Mouse (Mus musculus) neural tube, embryonic 14.5 days (tissue): Measurements from ENCODE around the gene Ak3. TPM values are rescaled to one million over a fixed set of nuclear protein-coding genes. Genes with fewer than 3 reads are reported as not detected.

ENCODE experiments used
- ATAC-seq: fragments of 200-750 bp; cut with Nextera tagmentation; 2 replicates; pipeline ENCODE4 v1.8.0; 2017; ENCODE audit warnings: low read depth, mild to moderate bottlenecking, moderate TSS enrichment, moderate library complexity
- H3K27ac ChIP-seq: fragments of 300-500 bp; sonication (generic); 2 replicates; pipeline ENCODE4 v1.5.1; 2014; ENCODE audit warnings: low read depth, mild to moderate bottlenecking, control low read depth, low read length, moderate library complexity, mixed read lengths
- H3K27me3 ChIP-seq: fragments of 300-500 bp; sonication (generic); 2 replicates; pipeline ENCODE4 v1.6.1; 2014; ENCODE audit warnings: low read length; ENCODE audit not compliant: control insufficient read depth, insufficient read depth
- H3K36me3 ChIP-seq: fragments of 300-500 bp; sonication (generic); 2 replicates; pipeline ENCODE4 v1.6.1; 2014; ENCODE audit warnings: low read length, mixed read lengths; ENCODE audit not compliant: control insufficient read depth, insufficient read depth
- H3K4me1 ChIP-seq: fragments of 300-500 bp; sonication (generic); 2 replicates; pipeline ENCODE4 v1.6.1; 2014; ENCODE audit warnings: low read length; ENCODE audit not compliant: control insufficient read depth, insufficient read depth
- H3K4me2 ChIP-seq: fragments of 300-500 bp; sonication (generic); 2 replicates; pipeline ENCODE4 v1.6.1; 2014; ENCODE audit warnings: mild to moderate bottlenecking, low read depth, low read length, control low read depth
- H3K4me3 ChIP-seq: fragments of 300-500 bp; sonication (generic); 2 replicates; pipeline ENCODE4 v1.5.1; 2014; ENCODE audit warnings: low read depth, low read length, control low read depth, mixed read lengths
- H3K9ac ChIP-seq: fragments of 300-500 bp; sonication (generic); replicated peaks from 2 replicates; pipeline ENCODE4 v1.6.1; 2014; ENCODE audit warnings: low read depth, mild to moderate bottlenecking, control low read depth, low read length, mixed read lengths
- H3K9me3 ChIP-seq: fragments of 300-500 bp; sonication (generic); 2 replicates; pipeline ENCODE4 v1.6.1; 2016; ENCODE audit warnings: low read length; ENCODE audit not compliant: control insufficient read depth
- WGBS: fragments of 180-500 bp; shearing (Covaris S2); extraction: QIAGEN DNeasy Blood & Tissue Kit; methylation state at CpG from one replicate; pipeline ENCODE4 v1.1.7; 2014; 5-methylcytosine and 5-hydroxymethylcytosine counted together
- polyA plus RNA-seq: library from polyadenylated mRNA; unstranded; fragments of >200 nt; fragmentation: Nextera tagmentation; extraction: Ambion mirVana; gene quantifications from 2 replicates; pipeline ENCODE4 v1.2.1, GENCODE M21; 2014

Ak3 gene
- polyA plus RNA-seq, 1 experiment from 2014 or later, result 73.0 TPM

DNA sequence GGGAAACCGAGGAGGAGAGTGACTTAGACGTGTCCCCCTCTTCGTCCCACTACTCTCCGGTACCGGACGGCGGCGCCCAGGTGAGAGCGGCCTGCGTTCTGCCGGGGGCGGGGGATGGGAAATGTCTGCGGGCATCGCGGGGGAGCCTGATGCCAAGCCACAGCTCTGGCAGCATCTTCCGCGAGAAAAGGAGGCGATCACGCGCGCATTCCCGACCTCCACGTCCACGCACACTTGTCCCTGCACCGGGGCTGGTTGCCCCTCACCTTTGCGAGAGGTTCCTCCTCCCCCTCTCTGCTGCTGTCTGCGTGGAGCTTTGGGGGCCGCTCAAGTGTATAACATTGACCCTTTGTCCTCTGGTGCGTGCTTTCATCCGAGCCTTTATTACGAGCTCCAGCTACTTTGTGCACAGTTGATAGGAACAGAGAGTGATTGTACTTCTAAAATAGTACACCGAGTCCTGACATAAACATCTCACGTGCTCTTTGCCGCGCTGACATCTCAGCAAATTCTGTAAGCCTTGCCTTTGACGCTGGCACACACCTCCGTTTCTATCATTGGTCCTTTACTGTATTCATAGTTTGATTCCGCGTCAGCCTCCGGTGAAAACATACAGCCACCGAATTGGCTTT, 57.1 kb downstream of the Ak3 start:
- WGBS, result 1% methylated on average over 39 of the region's 41 CpGs
- peaks cover 11% of the 10 kb centered on the region for H3K4me1 ChIP-seq
- H3K9ac ChIP-seq, result peak overlapping the region; percentile 82
- peak overlapping the region; percentile 81 for H3K27ac ChIP-seq
- H3K4me2 ChIP-seq, result peak overlapping the region; percentile 75
- H3K36me3 ChIP-seq, result peaks cover 9% of the 10 kb centered on the region; the same call in 1 of the 2 replicates
- no peaks in the 10 kb centered on the region for H3K27me3 ChIP-seq
- H3K9me3 ChIP-seq, result no peaks in the 10 kb centered on the region
- peak overlapping the region; percentile 66 for H3K4me3 ChIP-seq
- ATAC-seq, result peak; percentile 67; the same call in 1 of the 2 replicates

DNA sequence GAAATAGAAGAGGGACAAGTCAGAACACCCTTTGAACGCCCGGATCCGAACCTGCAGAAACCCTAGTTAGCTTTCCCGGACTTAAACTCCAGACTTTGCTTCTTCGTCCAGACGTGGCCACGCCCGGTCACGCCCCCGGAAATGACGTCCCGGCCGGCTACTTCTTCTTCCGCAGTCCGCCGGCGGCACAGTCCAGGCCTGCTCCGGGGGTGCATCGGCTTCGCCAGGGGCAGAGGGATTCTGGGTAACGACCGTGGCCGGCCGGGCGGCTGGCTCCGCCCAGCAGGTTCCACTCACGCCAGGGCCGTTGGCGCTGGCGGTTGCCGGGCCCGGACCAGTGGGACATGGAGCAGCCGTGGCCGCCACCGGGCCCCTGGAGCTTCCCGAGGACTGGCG, 57.6 kb downstream of the Ak3 start, which contains the start of gene Cdc37l1:
Cdc37l1 (plus strand) TSS at position 159 of the 396 bp plus-strand sequence.
- ATAC-seq, result peak; percentile 97
- Histone ChIP-seq H3K4me1 (peaks cover 11% of the 10 kb centered on the region), H3K4me2 (peak within 1 kb of the TSS; percentile 75), H3K9me3 (no peaks in the 10 kb centered on the region), H3K9ac (peak within 1 kb of the TSS; percentile 82), H3K27me3 (no peaks in the 10 kb centered on the region), H3K4me3 (peak within 1 kb of the TSS; percentile 66), H3K27ac (peak within 1 kb of the TSS; percentile 81), H3K36me3 (peaks cover 7% of the 10 kb centered on the region; the same call in 1 of the 2 replicates)
- WGBS, result under 1% methylated on average over 37 of the region's 37 CpGs

DNA sequence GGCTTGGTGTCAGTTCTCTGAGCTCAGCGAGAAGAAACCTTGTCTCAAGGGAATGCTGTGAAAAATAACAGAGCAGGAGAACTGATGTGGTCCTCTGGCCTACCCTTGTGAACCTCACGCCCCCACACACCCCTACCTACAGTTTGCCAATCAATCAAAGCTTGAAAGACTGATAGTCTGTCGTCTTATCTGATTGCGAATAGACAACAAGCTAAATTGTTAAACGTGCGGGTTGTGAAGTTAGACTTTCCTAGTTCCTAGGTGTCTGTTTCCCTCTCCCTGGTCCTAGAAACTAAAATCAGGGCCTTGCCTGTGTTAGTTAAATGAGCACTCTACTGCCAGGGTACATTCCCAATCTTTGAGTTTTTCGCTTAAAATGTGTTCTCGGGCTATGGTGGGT, 58.2 kb downstream of the Ak3 start:
- 74% methylated on average over 8 of the region's 8 CpGs for WGBS
- Histone ChIP-seq H3K36me3 (peaks cover 2% of the 10 kb centered on the region; the same call in 1 of the 2 replicates), H3K4me2 (peak overlapping the region; percentile 75), H3K9ac (no peak overlapping the region; the same call in 1 of the 2 replicates), H3K9me3 (no peaks in the 10 kb centered on the region), H3K4me3 (peak overlapping the region; percentile 66), H3K4me1 (peaks cover 11% of the 10 kb centered on the region), H3K27me3 (no peaks in the 10 kb centered on the region), H3K27ac (no peak overlapping the region)
- no peak for ATAC-seq

GRCm38 (mm10) chr19:28982617-28983016, 65.1 kb downstream of the Ak3 start:
- H3K4me1 ChIP-seq, result no peaks in the 10 kb centered on the region
- H3K36me3 ChIP-seq, result no peaks in the 10 kb centered on the region
- no peaks in the 10 kb centered on the region for H3K27me3 ChIP-seq
- 85% methylated on average over 7 of the region's 7 CpGs for WGBS
- H3K9ac ChIP-seq, result no peak overlapping the region
- H3K27ac ChIP-seq, result no peak overlapping the region
- no peak for ATAC-seq
- H3K4me2 ChIP-seq, result no peak overlapping the region
- no peak overlapping the region for H3K4me3 ChIP-seq
- H3K9me3 ChIP-seq, result no peaks in the 10 kb centered on the region

DNA sequence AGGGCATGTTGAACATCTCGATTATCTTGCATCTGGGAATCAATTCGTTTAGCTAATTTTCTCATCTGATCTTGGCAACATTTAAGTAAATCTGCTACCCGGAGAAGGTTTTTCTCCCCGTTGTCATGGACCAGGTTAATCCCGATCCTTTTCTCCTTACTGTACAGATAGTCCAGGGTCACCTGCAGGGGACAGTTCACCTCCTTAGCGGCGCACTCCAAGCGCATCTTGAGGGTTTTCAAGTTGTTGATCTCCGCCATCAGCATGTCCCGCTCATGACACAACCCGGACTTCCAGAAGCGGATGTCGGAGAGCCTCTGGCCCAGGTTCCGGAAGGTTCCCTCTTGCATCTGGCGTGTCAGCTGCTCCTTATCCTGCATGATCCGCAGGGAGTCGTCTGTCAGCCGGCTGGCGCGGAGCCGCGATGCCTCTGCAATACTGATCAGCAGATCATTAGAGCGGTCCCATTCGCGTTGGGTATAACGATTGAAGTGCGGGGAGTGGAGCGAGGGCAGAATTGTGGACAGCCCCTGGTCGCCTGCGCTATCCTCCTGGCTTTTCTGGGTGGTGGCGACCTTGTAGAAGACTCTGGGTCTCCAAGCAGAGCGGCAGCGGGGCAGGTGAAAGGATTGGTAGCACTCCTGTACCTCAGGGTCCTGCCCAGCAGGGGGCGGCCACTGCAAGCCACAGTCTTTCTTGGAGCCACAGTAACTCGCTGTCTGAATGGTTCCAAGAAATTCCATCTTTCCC, 72.7 kb downstream of the Ak3 start:
- Histone ChIP-seq H3K4me3 (peak overlapping the region; percentile 34), H3K9ac (peak overlapping the region; percentile 48), H3K4me1 (no peaks in the 10 kb centered on the region), H3K36me3 (no peaks in the 10 kb centered on the region), H3K27me3 (no peaks in the 10 kb centered on the region), H3K4me2 (peak overlapping the region; percentile 62), H3K27ac (peak overlapping the region; percentile 16; the same call in 1 of the 2 replicates), H3K9me3 (no peaks in the 10 kb centered on the region)
- peak; percentile 92 for ATAC-seq
- WGBS, result 12% methylated on average over 35 of the region's 35 CpGs

Other genes starting within 250 kb of the Ak3 start
- gene Slc1a1, start 212.9 kb downstream of the Ak3 start, polyA plus RNA-seq, result 42.2 and 44.0 TPM in 2 replicates
- 15.9 and 18.1 TPM in 2 replicates for gene Plpp6, start 84.0 kb downstream of the Ak3 start, polyA plus RNA-seq
- 1.4 and 1.5 TPM in 2 replicates for gene 4430402I18Rik, start 80.2 kb downstream of the Ak3 start, polyA plus RNA-seq
- gene Cdc37l1, start 57.6 kb downstream of the Ak3 start, polyA plus RNA-seq, result 59.9 and 66.2 TPM in 2 replicates
- gene Rcl1, start 53.4 kb upstream of the Ak3 start, polyA plus RNA-seq, result 36.0 and 36.1 TPM in 2 replicates
- 18.5 and 22.0 TPM in 2 replicates for gene Jak2, start 203.9 kb upstream of the Ak3 start, polyA plus RNA-seq